Mouse (Mus musculus) G1E-ER4 (cell line): ENCODE measurements around the gene 1500011B03Rik. TPM values are rescaled to one million over a fixed set of nuclear protein-coding genes. Genes with fewer than 3 reads are reported as not detected.

ENCODE experiments used
- GATA1 ChIP-seq: IDR thresholded peaks from one replicate; pipeline ENCODE4 v1.8.0; 2012; ENCODE audit warnings: low read length, inconsistent platforms
- polyA plus RNA-seq: library from polyadenylated mRNA; stranded (reverse); fragments of >175 nt; gene quantifications from 2 replicates; pipeline ENCODE4 v1.2.3, GENCODE M21; 2012

Gene 1500011B03Rik
- polyA plus RNA-seq, 1 experiment = 0.05 TPM

DNA sequence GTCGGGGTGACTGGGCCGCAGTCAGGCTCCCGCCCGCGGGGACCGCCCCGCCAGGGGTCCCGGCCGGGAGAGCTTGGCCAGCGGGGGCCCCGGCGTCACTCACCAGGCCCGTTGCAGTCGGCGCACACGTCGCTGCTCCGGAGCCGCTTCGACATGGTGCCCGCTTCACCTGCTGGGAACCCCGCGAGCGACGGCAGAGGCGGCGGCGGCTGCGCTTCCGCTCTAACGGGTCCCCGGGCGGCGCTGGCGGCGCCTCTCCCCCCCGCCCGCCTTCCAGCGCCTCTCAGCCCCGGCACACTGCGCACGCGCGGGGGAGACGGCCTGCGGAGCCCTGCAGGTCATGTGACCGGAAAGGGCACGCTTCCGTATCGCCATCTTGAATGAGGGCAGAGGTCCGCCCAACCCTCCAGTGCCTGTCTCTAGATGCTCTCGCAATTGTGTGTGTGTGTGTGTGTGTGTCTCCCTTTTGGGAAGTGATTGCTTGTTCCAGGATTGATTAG is 50.0 kb downstream of the 1500011B03Rik start:
- TF ChIP-seq GATA1 = no peak

DNA sequence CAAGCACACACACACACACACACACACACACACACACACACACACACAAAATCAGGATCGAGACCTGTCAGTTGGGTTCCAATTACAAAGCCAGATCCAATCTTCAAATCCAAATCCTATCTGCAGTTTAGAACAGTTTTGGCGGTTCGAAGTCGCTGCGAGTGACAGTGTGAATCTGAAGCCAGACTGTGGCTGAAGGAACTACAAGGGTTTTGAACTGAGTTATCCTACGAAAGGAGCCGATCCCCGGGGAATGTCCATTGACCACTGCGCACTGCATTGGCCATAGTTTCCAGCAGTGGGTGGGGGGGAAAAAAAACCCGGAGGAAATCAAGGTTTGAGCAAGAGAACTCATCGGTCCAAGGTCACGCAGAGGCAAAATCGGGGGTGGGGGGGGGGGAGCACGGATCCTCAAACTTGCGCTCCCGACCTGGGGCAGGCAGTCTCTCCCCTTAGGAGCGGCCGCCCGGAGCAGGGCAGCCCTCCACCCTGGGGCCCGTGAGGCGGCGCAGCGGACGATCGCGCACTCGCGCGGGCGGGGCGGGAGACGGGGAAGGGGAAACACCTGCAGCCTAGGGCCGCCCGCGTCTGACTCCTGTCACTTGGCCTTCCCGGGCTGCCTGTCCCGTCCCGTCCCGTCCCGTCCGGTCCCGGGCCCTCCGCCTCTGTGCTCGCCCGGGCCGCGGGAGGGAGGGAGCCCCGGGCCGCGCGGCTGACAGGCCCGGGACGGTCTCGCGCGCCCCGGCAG is 50.6 kb downstream of the 1500011B03Rik start:
- no peak for TF ChIP-seq GATA1

DNA sequence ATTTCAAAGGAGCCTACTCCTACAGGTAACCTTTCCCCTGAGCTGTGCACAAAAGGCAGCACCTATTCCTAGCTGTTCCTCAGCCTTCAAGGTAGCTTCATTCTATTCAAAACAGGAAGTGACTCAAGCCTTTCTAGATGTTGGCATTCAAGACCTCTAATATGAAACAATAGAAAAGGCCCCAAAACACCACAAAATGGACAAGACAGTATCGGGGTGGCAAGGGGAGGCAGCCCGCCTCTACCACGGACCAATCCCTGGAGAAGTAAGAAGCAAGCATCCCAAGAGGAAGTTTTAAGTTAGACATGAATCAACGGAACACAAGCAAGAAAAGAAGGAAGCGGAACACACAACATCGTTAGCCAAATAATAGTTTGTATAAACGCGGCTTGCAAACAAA is 51.5 kb downstream of the 1500011B03Rik start:
- TF ChIP-seq GATA1 = no peak

DNA sequence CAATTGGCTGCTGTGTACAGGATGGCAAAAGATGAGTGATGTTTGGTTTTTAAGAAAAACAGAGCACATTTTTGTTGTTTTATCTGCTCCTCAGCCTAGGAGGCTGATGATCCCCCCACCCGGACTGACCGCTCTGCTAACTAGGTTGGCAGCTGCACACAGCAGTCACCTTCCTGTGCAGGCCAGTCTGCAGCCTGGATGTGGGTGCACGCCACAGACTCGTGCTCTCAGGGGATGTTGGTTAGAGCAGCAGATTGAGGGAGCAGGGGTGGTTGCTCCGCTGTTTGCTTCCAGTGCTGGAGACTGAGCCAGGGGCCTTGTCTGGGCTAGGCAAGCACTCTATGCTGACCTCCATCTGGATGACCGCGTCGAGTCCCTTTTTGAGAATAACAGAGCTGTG is 53.5 kb downstream of the 1500011B03Rik start:
- TF ChIP-seq GATA1 = no peak

DNA sequence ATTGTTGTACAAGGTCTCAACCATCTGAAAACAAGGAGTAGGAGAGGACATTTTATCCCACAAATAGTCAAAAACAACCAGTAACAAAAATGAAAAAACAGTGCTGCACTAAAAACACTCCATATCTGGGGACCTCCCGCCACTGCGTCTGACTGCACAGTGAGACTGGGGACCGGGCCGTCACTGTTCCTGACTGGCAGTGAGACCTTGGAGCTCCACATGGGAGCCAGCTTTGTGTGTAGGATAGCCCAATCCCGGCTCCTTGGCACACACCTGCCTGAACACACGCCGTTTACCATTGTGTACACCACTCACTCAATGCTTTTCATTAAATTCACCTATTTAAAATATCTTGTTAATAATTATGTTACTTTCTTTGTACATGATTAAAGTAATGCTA is 56.1 kb downstream of the 1500011B03Rik start:
- no peak for TF ChIP-seq GATA1

DNA sequence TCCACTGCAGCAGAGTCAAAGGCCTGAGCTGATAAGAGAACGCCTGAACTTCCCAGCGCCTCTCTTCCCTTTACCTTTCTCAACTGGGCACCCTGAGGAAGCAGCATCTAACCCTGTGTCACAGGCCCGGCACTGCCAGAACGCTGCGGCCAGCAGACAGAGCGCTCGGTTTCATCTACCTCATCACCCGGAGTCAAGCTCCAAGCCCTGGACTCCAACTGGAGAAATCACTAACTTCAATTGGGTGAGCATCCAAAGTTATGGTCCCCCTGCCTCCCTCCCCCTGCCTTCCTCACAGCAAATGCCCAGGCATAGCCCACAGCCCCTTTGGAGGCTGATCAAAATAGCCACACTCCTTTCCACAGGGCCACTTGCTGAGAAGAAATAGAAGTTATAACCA is 56.6 kb downstream of the 1500011B03Rik start:
- no peak for TF ChIP-seq GATA1

DNA sequence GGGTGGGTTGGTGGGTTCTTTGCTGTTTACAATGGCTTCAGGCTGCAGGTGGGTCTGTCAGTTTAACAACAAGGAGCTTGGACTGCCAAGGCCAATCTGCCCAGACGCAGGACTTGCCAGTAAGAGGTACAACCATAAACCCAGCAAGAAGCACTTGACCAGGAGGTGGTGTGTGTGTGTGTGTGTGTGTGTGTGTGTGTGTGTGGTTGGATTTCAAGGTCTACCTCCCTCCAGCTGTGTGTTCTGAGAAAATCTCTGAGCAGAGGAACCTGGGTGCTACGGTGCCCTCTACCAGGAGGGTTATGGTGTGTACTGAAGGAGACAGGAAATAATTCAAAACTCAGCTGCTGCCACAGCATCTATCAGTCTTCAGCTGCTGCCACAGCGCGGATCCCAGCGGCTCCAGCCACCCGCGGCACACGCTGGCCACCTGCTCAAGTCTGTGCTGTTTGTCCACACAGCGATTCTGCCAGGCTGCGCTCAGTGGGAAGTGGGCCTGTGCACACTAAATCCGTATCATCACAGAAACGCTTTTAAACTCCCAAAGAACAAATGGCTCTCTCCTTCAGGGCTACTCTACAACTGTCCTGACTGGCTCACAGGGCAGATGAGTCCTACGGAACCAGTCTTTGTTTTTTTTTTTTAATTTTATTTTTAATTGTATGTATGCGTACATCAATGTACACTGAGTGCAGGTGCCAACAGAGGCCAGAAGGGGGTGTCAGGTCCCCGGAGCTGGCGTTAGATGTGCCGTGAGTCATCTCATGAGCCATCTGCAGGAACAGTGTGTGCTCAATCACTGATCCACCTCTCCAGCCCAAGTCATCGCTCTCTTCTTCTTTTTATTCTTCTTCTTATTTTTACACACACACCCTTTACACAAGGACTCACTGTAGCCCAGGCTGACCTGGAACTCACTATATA is 58.2 kb downstream of the 1500011B03Rik start:
- no peak for TF ChIP-seq GATA1

DNA sequence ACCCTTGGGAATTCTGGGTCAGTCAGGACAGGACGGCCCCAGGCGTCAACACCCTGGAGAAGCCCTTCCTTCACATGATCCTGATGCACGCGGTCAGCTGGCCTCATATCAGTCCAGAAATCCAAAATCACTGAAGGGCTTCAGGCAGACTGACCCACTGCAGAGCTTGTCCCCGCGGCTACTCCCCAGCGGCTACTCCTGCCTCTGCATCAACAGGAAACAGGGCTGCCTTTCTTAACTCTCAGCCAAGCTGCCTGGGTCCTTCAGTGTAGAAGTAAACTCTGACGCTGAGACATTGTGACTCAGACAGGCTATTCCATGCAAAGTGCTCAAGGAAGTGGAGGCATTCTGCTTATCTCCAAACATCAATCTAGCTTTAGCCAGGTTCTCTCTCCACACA is 61.3 kb downstream of the 1500011B03Rik start:
- TF ChIP-seq GATA1 = no peak

DNA sequence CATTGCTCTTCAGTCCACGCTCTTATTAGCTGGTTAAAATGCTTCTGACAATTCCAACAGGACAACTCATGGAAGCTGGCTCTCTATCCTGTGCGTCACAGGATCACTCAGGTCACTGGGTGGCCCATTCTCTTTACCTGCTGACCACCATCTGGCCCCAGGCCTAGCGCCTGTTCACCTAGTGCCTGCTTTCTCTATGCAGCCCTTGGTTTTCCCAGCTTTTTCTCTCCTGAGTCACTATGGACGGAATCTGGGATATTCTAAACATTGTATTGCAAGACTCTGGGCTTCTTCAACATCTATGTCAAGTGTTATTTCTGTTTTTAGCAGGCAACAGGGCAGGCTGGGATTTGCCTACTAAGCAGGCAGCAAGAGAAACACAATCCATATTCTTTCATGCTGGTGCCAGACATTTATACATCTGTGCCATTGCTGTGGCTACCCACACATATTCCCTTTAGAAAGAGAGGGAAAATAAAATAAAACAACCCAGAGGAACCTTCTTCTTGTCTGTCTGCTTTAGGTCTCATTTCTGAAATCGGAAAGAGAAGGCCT is 63.7 kb downstream of the 1500011B03Rik start:
- no peak for TF ChIP-seq GATA1

Other genes starting within 250 kb of the 1500011B03Rik start
- gene Trpv4, start 165.0 kb downstream of the 1500011B03Rik start, polyA plus RNA-seq = 0.06 and 0.14 TPM in 2 replicates
- gene Gltp, start 132.5 kb downstream of the 1500011B03Rik start, polyA plus RNA-seq = 31.9 and 45.1 TPM in 2 replicates
- gene Tchp, start 115.7 kb downstream of the 1500011B03Rik start, polyA plus RNA-seq = 20.7 and 30.9 TPM in 2 replicates
- gene Ankrd13a, start 48.8 kb downstream of the 1500011B03Rik start, polyA plus RNA-seq = 367 and 441 TPM in 2 replicates
- gene Git2, start 48.0 kb downstream of the 1500011B03Rik start, polyA plus RNA-seq = 134 and 155 TPM in 2 replicates
- not detected in 2 replicates for gene 4930519G04Rik, start 30.2 kb upstream of the 1500011B03Rik start, polyA plus RNA-seq
- gene Gm9936, start 35.2 kb upstream of the 1500011B03Rik start, polyA plus RNA-seq = not detected in 2 replicates
- not detected in 2 replicates for gene Oasl2, start 73.5 kb upstream of the 1500011B03Rik start, polyA plus RNA-seq
- gene Oasl1, start 99.8 kb upstream of the 1500011B03Rik start, polyA plus RNA-seq = 4.5 and 5.0 TPM in 2 replicates
- 42.9 and 56.7 TPM in 2 replicates for gene 2210016L21Rik, start 118.7 kb upstream of the 1500011B03Rik start, polyA plus RNA-seq
- 0.05 and 0.13 TPM in 2 replicates for gene Hnf1a, start 147.6 kb upstream of the 1500011B03Rik start, polyA plus RNA-seq
- gene Sppl3, start 187.7 kb upstream of the 1500011B03Rik start, polyA plus RNA-seq = 27.2 and 31.9 TPM in 2 replicates